Mouse (Mus musculus) 3T3-L1 (cell line): Measurements from ENCODE around the gene Alpi.
A peak's percentile ranks its signal among the peaks of the same experiment; 100 is the strongest.

Source experiments
- DNase-seq: peaks from one replicate; pipeline ENCODE4 v3.0.0-alpha.2; 2015; ENCODE audit warnings: low read depth, low spot score

The Alpi gene

GRCm38 (mm10) chr1:87101411-87101810, at the start of gene Alpi:
Gene Alpi, minus strand, starts transcription at chr1:87101606.
- DNase-seq, result no peak

GRCm38 (mm10) chr1:87149422-87149821, 48.0 kb upstream of the Alpi start:
- no peak for DNase-seq

GRCm38 (mm10) chr1:87143141-87143540, 41.7 kb upstream of the Alpi start:
- DNase-seq, result peak; percentile 29

GRCm38 (mm10) chr1:87142456-87142855, 41.0 kb upstream of the Alpi start:
- DNase-seq, result peak; percentile 96

- DNase-seq, result no peak
Measured at GRCm38 (mm10) chr1:87141550-87141949, 40.1 kb upstream of the Alpi start.

- peak; percentile 87 for DNase-seq
Measured at GRCm38 (mm10) chr1:87131803-87132202, 30.4 kb upstream of the Alpi start.

- DNase-seq, result no peak
Measured at GRCm38 (mm10) chr1:87127206-87128030, 26.0 kb upstream of the Alpi start.

GRCm38 (mm10) chr1:87124673-87125072, 23.3 kb upstream of the Alpi start, which contains the start of gene Akp3:
Gene Akp3, plus strand, starts transcription at chr1:87124973.
- no peak for DNase-seq

- DNase-seq, result peak; percentile 73
Measured at GRCm38 (mm10) chr1:87114784-87115183, 13.4 kb upstream of the Alpi start.

- no peak for DNase-seq
Measured at GRCm38 (mm10) chr1:87111719-87112354, 10.4 kb upstream of the Alpi start.

- DNase-seq, result no peak
Measured at GRCm38 (mm10) chr1:87108564-87108963, 7.2 kb upstream of the Alpi start.

- DNase-seq, result no peak
Measured at GRCm38 (mm10) chr1:87106536-87106935, 5.1 kb upstream of the Alpi start.

GRCm38 (mm10) chr1:87103936-87104335, 2.5 kb upstream of the Alpi start:
- no peak for DNase-seq

GRCm38 (mm10) chr1:87102114-87102513, 708 bp upstream of the Alpi start:
- no peak for DNase-seq

- DNase-seq, result peak; percentile 21
Measured at GRCm38 (mm10) chr1:87098358-87098975, 2.9 kb downstream of the Alpi start.

- no peak for DNase-seq
Measured at GRCm38 (mm10) chr1:87095642-87096041, 5.8 kb downstream of the Alpi start.

GRCm38 (mm10) chr1:87089828-87090227, 11.6 kb downstream of the Alpi start, which contains the start of gene Alppl2:
Gene Alppl2, minus strand, starts transcription at chr1:87089928.
- no peak for DNase-seq

- DNase-seq, result no peak
Measured at GRCm38 (mm10) chr1:87089251-87089650, 12.2 kb downstream of the Alpi start.

GRCm38 (mm10) chr1:87086964-87087363, 14.4 kb downstream of the Alpi start:
- no peak for DNase-seq

- DNase-seq, result peak; percentile 39
Measured at GRCm38 (mm10) chr1:87086196-87086595, 15.2 kb downstream of the Alpi start.

GRCm38 (mm10) chr1:87073776-87074175, 27.6 kb downstream of the Alpi start:
- DNase-seq, result peak; percentile 59

- no peak for DNase-seq
Measured at GRCm38 (mm10) chr1:87070720-87071119, 30.7 kb downstream of the Alpi start.
